Mouse (Mus musculus) kidney, postnatal 25 days (tissue): ENCODE measurements around the gene Duxbl1.
"Not testable (repeated sequence)": the region's sequence is repeated elsewhere in the genome, so short reads cannot be mapped to it uniquely, and the experiment has no call there.

ENCODE experiments used
- DNase-seq, 2 experiments: peaks; one replicate each; pipeline ENCODE4 v3.0.0; 2021; ENCODE audit warnings: mixed read lengths in 2 of 2

Gene Duxbl1

GRCm38 (mm10) chr14:25978371-25979241 is at the start of gene Duxbl1:
TSS of gene Duxbl1 (plus strand) at chr14:25978577.
- not testable (repeated sequence) for DNase-seq

GRCm38 (mm10) chr14:25936867-25937630 is 41.3 kb upstream of the Duxbl1 start:
- DNase-seq, result not testable (repeated sequence)

GRCm38 (mm10) chr14:25938004-25938403 is 40.4 kb upstream of the Duxbl1 start, which contains the start of gene Cphx1:
TSS of gene Cphx1 (plus strand) at chr14:25938304.
- DNase-seq, result not testable (repeated sequence)

- DNase-seq, result not testable (repeated sequence)
Observed at GRCm38 (mm10) chr14:25957861-25958260, 20.5 kb upstream of the Duxbl1 start.

GRCm38 (mm10) chr14:25979242-25979941 is 1.0 kb downstream of the Duxbl1 start:
- not testable (repeated sequence) for DNase-seq

GRCm38 (mm10) chr14:25981880-25982279 is 3.5 kb downstream of the Duxbl1 start:
- DNase-seq, result peak; percentile 44 to 55

- not testable (repeated sequence) for DNase-seq
Observed at GRCm38 (mm10) chr14:26007462-26007861, 29.1 kb downstream of the Duxbl1 start.

- not testable (repeated sequence) for DNase-seq
Observed at GRCm38 (mm10) chr14:26016414-26016813, 38.0 kb downstream of the Duxbl1 start.

- DNase-seq, result not testable (repeated sequence)
Observed at GRCm38 (mm10) chr14:26021555-26021954, 43.2 kb downstream of the Duxbl1 start.

- DNase-seq, result not testable (repeated sequence)
Observed at GRCm38 (mm10) chr14:26022831-26023230, 44.5 kb downstream of the Duxbl1 start.

GRCm38 (mm10) chr14:26025653-26026052 is 47.3 kb downstream of the Duxbl1 start:
- not testable (repeated sequence) for DNase-seq

GRCm38 (mm10) chr14:26034364-26034763 is 56.0 kb downstream of the Duxbl1 start:
- not testable (repeated sequence) for DNase-seq

GRCm38 (mm10) chr14:26035439-26035838 is 57.1 kb downstream of the Duxbl1 start:
- not testable (repeated sequence) for DNase-seq
